Mouse (Mus musculus): ENCODE measurements around the gene 1700034J05Rik. TPM values are rescaled to one million over a fixed set of nuclear protein-coding genes. Genes with fewer than 3 reads are reported as not detected.

The 1700034J05Rik gene
- polyA plus RNA-seq (2016; fragmentation: Nextera tagmentation; extraction: Ambion mirVana) = 0.06 and 0.11 TPM in 2 replicates

DNA sequence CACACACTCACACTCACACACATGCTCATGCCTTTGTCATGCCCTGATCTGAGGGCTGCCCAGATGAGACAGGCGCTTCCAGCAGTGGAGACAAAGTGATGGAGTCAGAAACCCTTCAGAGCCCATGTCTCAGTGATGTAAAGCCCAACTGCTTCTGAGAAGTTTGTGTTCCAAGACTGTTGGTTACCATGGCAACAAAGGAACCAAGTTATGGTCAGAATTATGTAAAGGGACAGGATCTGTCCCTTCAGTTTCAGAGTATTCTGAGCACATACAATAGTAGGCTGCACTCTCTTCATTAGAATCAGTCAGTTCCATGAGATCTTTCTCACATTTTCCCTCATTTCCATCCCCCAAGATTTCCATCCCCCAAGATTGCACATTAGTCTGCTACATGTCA, at the start of gene 1700034J05Rik:
1700034J05Rik (minus strand) TSS at position 165 of the 400 bp plus-strand sequence.
- H3K27ac ChIP-seq = peak within 1 kb of the TSS; percentile 68; the same call in 1 of the 2 replicates
- H3K4me1 ChIP-seq = peaks cover 47% of the 10 kb centered on the region
- peak within 1 kb of the TSS; percentile 43; the same call in 1 of the 2 replicates for H3K4me2 ChIP-seq
- 89% methylated on average over 1 of the region's 1 CpGs for WGBS (ENCODE audit: insufficient replicate concordance)
- H3K4me3 ChIP-seq = no peak within 1 kb of the TSS
- no peaks in the 10 kb centered on the region for H3K27me3 ChIP-seq (replicated peaks)
- H3K36me3 ChIP-seq = no peaks in the 10 kb centered on the region
- no peaks in the 10 kb centered on the region for H3K9me3 ChIP-seq (replicated peaks)
- no peak for ATAC-seq
- no peak within 1 kb of the TSS for H3K9ac ChIP-seq

DNA sequence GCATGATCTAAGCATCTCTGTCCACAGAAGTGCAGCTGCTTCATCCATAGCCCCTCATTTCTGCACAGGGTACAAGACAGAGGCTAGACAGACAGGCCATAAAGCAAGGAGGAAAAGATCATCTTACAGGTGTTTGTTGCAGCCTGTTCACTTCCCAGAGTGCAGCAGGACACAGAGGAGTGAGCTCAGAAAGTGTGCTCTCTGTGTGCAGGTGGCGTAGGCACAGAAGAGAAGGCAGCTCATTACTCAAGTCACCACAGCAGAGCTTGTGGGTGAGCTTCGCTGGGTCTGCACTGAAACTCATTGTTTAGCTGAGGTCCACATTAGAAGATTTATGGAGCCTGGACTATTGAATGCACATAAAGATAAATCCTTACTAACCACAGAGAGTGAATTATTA, 45.5 kb upstream of the 1700034J05Rik start:
- Histone ChIP-seq H3K9ac (no peak overlapping the region), H3K27ac (no peak overlapping the region), H3K4me2 (no peak overlapping the region), H3K4me3 (no peak overlapping the region), H3K4me1 (no peaks in the 10 kb centered on the region), H3K9me3 (replicated peaks) (no peaks in the 10 kb centered on the region), H3K36me3 (peaks cover 22% of the 10 kb centered on the region), H3K27me3 (replicated peaks) (no peaks in the 10 kb centered on the region)
- no peak for ATAC-seq
- 65% methylated on average over 2 of the region's 2 CpGs for WGBS (ENCODE audit: insufficient replicate concordance)

DNA sequence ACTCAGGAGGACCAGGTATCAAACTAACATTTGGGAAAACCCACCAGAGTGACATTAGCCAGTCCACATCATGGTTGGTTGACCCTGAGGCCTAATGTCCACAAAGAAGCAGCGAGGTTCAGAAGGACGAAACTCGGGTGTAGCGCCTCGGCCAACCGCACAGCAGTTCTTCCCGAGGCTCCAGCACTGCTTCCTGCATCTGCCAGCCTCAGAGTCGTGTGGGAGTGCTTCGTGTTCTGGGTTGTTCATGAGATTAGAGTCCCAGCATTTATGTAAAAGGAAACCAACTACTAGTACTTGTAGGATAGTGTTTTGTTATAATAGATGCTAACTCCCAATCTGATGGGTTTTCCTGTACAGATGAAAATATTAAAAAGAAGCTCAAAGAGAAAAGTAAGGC, 45.1 kb upstream of the 1700034J05Rik start:
- Histone ChIP-seq H3K27ac (no peak overlapping the region), H3K36me3 (peaks cover 22% of the 10 kb centered on the region), H3K9ac (no peak overlapping the region), H3K9me3 (replicated peaks) (no peaks in the 10 kb centered on the region), H3K4me3 (no peak overlapping the region), H3K4me1 (no peaks in the 10 kb centered on the region), H3K4me2 (no peak overlapping the region), H3K27me3 (replicated peaks) (no peaks in the 10 kb centered on the region)
- WGBS (ENCODE audit: insufficient replicate concordance) = 73% methylated on average over 9 of the region's 9 CpGs
- ATAC-seq = no peak

DNA sequence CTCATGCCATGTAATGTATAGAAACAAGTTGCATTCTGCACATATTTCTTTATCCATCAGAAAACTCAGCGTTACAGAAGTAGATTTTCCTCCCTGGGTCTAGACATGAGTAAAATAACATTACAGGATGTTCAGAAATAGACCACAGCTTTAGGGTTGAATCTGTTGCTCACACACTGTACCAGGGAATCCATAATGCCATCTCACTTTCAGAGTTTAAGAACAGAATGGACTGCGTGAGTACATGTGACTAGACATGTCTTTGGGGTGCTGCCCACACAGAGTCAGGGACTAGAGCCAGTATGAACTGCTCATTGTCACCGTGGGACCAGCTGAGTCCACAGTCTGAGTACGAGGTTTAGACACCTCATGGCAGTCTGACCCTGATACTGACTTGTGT, 44.5 kb upstream of the 1700034J05Rik start:
- no peak overlapping the region for H3K9ac ChIP-seq
- peaks cover 22% of the 10 kb centered on the region for H3K36me3 ChIP-seq
- ATAC-seq = no peak
- no peaks in the 10 kb centered on the region for H3K27me3 ChIP-seq (replicated peaks)
- H3K4me2 ChIP-seq = no peak overlapping the region
- H3K4me3 ChIP-seq = no peak overlapping the region
- no peak overlapping the region for H3K27ac ChIP-seq
- H3K4me1 ChIP-seq = no peaks in the 10 kb centered on the region
- no peaks in the 10 kb centered on the region for H3K9me3 ChIP-seq (replicated peaks)
- 76% methylated on average over 4 of the region's 4 CpGs for WGBS (ENCODE audit: insufficient replicate concordance)

DNA sequence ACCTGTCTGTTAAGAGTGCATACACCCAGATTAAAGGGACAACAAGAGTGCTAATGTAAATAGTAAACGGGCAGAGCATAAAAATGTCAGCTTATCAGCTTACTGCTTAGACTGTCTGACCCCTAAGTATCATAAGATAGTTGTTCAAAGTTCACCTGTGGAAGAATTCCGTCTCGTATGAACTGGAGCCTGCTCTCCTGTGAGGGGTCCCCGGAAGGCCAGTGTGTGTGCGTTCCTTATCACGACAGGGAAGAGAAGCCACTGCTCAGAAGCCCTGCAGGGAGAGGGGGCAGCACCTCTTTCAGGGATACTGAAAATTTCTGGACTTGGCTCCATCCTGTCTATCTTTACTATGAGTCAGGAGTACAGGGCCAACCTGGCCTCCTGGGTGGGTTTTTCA, 42.8 kb upstream of the 1700034J05Rik start:
- H3K9ac ChIP-seq = no peak overlapping the region
- 60% methylated on average over 6 of the region's 6 CpGs for WGBS (ENCODE audit: insufficient replicate concordance)
- no peaks in the 10 kb centered on the region for H3K9me3 ChIP-seq (replicated peaks)
- no peak overlapping the region for H3K27ac ChIP-seq
- no peaks in the 10 kb centered on the region for H3K27me3 ChIP-seq (replicated peaks)
- H3K4me1 ChIP-seq = no peaks in the 10 kb centered on the region
- peaks cover 20% of the 10 kb centered on the region for H3K36me3 ChIP-seq
- no peak overlapping the region for H3K4me2 ChIP-seq
- no peak overlapping the region for H3K4me3 ChIP-seq
- ATAC-seq = no peak

- Histone ChIP-seq H3K27ac (no peak overlapping the region), H3K9ac (no peak overlapping the region), H3K9me3 (replicated peaks) (no peaks in the 10 kb centered on the region), H3K4me1 (no peaks in the 10 kb centered on the region), H3K4me3 (no peak overlapping the region), H3K27me3 (replicated peaks) (no peaks in the 10 kb centered on the region), H3K4me2 (no peak overlapping the region), H3K36me3 (peaks cover 16% of the 10 kb centered on the region)
- ATAC-seq = no peak
- WGBS (ENCODE audit: insufficient replicate concordance) = 70% methylated on average over 6 of the region's 6 CpGs
These were observed 41.7 kb upstream of the 1700034J05Rik start for GRCm38 (mm10) chr6:146995878-146996277.

DNA sequence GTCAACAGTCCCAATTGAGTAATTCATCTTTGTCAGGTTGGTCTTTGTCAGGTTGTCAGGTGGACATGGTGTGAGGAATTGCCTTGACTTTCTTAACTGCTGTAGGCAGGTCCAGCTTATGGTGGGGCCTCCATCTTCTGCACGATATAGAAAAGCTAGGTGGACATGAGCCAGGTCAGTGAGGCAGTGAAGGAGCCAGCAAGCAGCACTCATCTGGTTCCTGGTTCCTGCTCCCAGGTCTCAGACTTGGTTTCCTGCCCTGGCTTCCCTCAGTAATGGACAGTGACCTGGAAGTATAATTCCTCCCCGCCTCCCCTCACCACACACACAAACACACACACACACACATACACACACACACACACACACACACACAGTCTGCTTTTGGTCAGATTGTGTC, 41.2 kb upstream of the 1700034J05Rik start:
- WGBS (ENCODE audit: insufficient replicate concordance) = 83% methylated on average over 2 of the region's 2 CpGs
- no peak overlapping the region for H3K27ac ChIP-seq
- H3K4me2 ChIP-seq = no peak overlapping the region
- no peak for ATAC-seq
- no peaks in the 10 kb centered on the region for H3K27me3 ChIP-seq (replicated peaks)
- no peak overlapping the region for H3K9ac ChIP-seq
- H3K4me1 ChIP-seq = no peaks in the 10 kb centered on the region
- no peak overlapping the region for H3K4me3 ChIP-seq
- peaks cover 13% of the 10 kb centered on the region for H3K36me3 ChIP-seq
- H3K9me3 ChIP-seq (replicated peaks) = no peaks in the 10 kb centered on the region

GRCm38 (mm10) chr6:146994236-146994635, 40.0 kb upstream of the 1700034J05Rik start:
- Histone ChIP-seq H3K4me1 (no peaks in the 10 kb centered on the region), H3K27ac (no peak overlapping the region), H3K36me3 (peaks cover 10% of the 10 kb centered on the region; the same call in 1 of the 2 replicates), H3K27me3 (replicated peaks) (no peaks in the 10 kb centered on the region), H3K9me3 (replicated peaks) (no peaks in the 10 kb centered on the region), H3K4me3 (no peak overlapping the region), H3K4me2 (no peak overlapping the region), H3K9ac (no peak overlapping the region)
- 35% methylated on average over 5 of the region's 5 CpGs for WGBS (ENCODE audit: insufficient replicate concordance)
- ATAC-seq = no peak

DNA sequence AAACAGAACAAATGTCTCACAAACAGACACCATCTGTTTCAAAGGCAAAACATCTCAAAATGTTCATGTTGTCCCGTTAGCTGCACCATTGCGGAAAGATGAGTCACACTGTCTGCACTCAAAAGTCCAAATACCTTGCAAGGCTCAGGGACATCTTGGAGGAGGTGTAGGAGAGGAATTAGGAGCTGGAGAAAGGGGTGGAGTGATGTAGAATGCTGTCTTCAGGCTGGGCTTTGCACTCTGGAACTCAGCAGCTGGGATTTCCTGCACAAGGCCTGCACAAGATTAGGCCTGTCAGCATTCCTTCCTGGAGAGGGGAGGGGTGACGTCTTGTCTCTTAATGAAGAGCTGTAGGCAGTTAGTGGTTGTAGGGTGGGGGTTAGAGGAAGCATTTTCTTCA, 30.3 kb upstream of the 1700034J05Rik start:
- H3K36me3 ChIP-seq = no peaks in the 10 kb centered on the region
- no peaks in the 10 kb centered on the region for H3K9me3 ChIP-seq (replicated peaks)
- no peaks in the 10 kb centered on the region for H3K4me1 ChIP-seq
- no peak overlapping the region for H3K4me2 ChIP-seq
- no peak overlapping the region for H3K27ac ChIP-seq
- H3K9ac ChIP-seq = no peak overlapping the region
- ATAC-seq = no peak
- no peak overlapping the region for H3K4me3 ChIP-seq
- no peaks in the 10 kb centered on the region for H3K27me3 ChIP-seq (replicated peaks)
- 58% methylated on average over 3 of the region's 3 CpGs for WGBS (ENCODE audit: insufficient replicate concordance)

DNA sequence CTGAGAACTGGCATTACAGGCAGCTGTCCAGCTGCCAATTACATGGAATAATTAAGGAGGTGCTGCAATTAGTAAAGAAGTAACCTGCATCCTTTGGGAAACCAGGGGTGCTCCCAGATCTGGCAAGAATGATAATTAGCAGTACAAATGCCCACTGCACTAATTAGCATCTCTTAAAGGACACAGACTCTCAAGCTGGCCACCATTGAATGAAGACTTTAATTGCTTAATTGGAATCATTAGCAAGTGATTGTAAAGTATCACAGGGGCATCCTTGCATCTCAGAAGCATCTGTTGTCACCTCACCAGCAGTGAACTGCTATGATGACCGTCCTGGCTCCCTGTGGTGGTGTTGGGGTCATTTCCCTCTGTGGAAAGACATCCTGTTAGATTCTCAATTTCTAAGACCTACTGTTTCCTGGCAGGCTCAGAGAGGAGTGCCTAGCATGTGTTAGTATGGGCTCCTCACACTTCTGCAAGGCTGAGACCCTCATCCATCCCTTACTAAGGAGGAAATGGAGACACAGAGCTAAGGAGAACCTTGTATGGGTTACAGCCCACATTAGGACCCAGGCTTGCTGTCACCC, 27.1 kb upstream of the 1700034J05Rik start:
- H3K27me3 ChIP-seq (replicated peaks) = no peaks in the 10 kb centered on the region
- no peak overlapping the region for H3K27ac ChIP-seq
- H3K9ac ChIP-seq = no peak overlapping the region
- no peak overlapping the region for H3K4me3 ChIP-seq
- ATAC-seq = no peak
- no peaks in the 10 kb centered on the region for H3K9me3 ChIP-seq (replicated peaks)
- H3K36me3 ChIP-seq = no peaks in the 10 kb centered on the region
- 38% methylated on average over 1 of the region's 1 CpGs for WGBS (ENCODE audit: insufficient replicate concordance)
- H3K4me1 ChIP-seq = no peaks in the 10 kb centered on the region
- no peak overlapping the region for H3K4me2 ChIP-seq

GRCm38 (mm10) chr6:146979953-146980352, 25.7 kb upstream of the 1700034J05Rik start:
- H3K4me1 ChIP-seq = no peaks in the 10 kb centered on the region
- H3K36me3 ChIP-seq = no peaks in the 10 kb centered on the region
- no peak overlapping the region for H3K9ac ChIP-seq
- 50% methylated on average over 3 of the region's 3 CpGs for WGBS (ENCODE audit: insufficient replicate concordance)
- no peaks in the 10 kb centered on the region for H3K9me3 ChIP-seq (replicated peaks)
- no peak overlapping the region for H3K4me2 ChIP-seq
- no peak for ATAC-seq
- H3K27me3 ChIP-seq (replicated peaks) = no peaks in the 10 kb centered on the region
- H3K27ac ChIP-seq = no peak overlapping the region
- H3K4me3 ChIP-seq = no peak overlapping the region

DNA sequence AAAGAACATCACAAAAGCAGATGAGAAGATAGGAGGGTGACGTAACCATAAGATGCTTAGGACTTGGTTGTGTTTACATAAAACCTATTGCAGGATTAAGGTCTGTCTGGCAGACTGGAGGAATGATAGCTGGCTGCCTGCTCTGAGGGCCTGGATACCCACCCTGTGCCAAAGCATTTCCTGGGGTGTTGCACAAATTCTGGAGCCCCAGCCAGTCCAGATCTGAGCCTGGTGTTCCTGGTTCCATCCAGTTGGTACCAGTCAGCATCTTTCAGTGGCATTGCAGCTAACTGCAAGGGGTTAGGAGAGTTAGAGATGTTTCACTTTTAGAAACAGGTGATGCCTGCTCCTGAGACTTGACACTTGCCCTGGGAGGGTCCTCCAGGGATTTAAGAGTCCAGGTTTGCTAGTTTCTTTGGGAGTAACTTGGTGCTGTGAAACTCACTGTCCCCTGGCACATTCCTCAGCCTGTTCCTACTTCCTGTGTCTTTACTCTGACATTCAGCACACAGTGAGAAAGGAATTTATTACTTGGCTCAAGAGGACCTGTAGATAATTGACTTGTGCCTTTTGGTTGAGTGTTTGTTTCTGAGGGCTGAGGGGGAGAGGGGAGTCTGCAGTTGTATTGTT, 25.0 kb upstream of the 1700034J05Rik start:
- Histone ChIP-seq H3K27ac (no peak overlapping the region), H3K27me3 (replicated peaks) (no peaks in the 10 kb centered on the region), H3K9ac (no peak overlapping the region), H3K4me3 (no peak overlapping the region), H3K36me3 (no peaks in the 10 kb centered on the region), H3K4me1 (no peaks in the 10 kb centered on the region), H3K4me2 (no peak overlapping the region), H3K9me3 (replicated peaks) (no peaks in the 10 kb centered on the region)
- ATAC-seq = no peak
- WGBS (ENCODE audit: insufficient replicate concordance) = 71% methylated on average over 1 of the region's 1 CpGs

All from liver, embryonic 12.5 days (tissue).